Mouse (Mus musculus) adrenal gland, adult 18-20 months (tissue): ENCODE data around the gene Tagap1. TPM values are rescaled to one million over a fixed set of nuclear protein-coding genes. Genes with fewer than 3 reads are reported as not detected.
"Not testable (repeated sequence)": the region's sequence is repeated elsewhere in the genome, so short reads cannot be mapped to it uniquely, and the experiment has no call there.

Source experiments
- DNase-seq, 2 experiments: peaks; one replicate each; pipeline ENCODE4 v3.0.0; 2021 to 2022; ENCODE audit warnings: low spot score in 2 of 2
- long read RNA-seq, 2 experiments: library from polyadenylated mRNA; stranded (forward); transcript quantifications; one replicate each; pipeline ENCODE4 v2.0.0; 2021
- total RNA-seq, 2 experiments: library from RNA; stranded (reverse); gene quantifications; 1 replicate in 1 of 2; 2 replicates in 1 of 2; pipeline ENCODE4 v1.2.3; 2021

Gene Tagap1
- total RNA-seq = 10 to 100 TPM; 18.4 to 18.9 TPM
- long read RNA-seq, experiment 1, partial matches to known transcripts = 14 of 15 reads
- long read RNA-seq, experiment 1, other reads (novel, unspliced or antisense) = 1 of 15 reads
- long read RNA-seq, experiment 2, partial matches to known transcripts = 22 of 25 reads
- long read RNA-seq, experiment 2, other reads (novel, unspliced or antisense) = 3 of 25 reads

- DNase-seq = peak; percentile 39 to 53
These were observed at the start of gene Tagap1 for GRCm38 (mm10) chr17:6960776-6961175. Gene Tagap1, minus strand, starts transcription at chr17:6961156.

- DNase-seq = not testable (repeated sequence)
These were observed 48.9 kb upstream of the Tagap1 start for GRCm38 (mm10) chr17:7009901-7010300.

GRCm38 (mm10) chr17:7009440-7009839 lies 48.5 kb upstream of the Tagap1 start:
- DNase-seq = not testable (repeated sequence)

GRCm38 (mm10) chr17:7008885-7009284 lies 47.9 kb upstream of the Tagap1 start:
- DNase-seq = not testable (repeated sequence)

DNA sequence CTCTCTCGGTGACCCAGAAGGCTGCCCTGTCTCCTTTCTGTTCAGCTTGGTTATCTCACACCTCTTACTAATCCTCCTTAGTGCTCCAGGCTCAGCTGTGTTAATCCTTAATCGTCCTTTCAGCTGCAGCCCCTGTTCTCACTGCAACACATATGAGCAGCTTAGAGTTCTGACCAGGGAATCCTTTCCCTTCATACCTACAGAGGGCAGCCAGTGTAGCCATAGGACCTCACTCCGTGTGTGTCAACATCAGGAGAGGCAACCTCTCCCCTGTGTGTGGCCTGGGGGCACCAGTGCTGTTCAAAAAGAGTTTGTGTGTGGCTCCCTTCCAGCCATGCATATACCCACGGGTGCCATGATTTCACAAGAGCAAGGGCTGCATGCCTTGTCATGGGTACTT lies 44.7 kb upstream of the Tagap1 start:
- DNase-seq = not testable (repeated sequence)

DNA sequence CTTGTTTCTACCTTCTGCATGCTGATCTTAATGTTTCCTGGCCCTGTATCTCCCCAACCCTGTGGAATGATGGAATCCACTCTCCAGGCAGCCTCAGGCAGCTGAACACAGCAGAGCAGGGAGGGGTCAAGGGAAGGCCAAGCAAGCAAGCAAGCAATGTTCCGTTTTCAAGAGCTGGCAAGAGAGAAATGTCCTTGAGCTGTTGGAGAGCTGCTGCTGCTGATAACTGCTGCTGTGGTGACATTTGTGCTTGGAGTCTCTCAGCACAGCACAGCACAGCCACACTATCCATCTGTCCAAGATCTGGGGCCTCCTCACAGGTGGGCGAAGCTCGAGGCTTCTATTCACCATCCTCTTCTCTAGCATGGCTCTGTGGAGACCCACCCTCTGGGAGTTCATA lies 42.4 kb upstream of the Tagap1 start:
- DNase-seq = not testable (repeated sequence)

DNA sequence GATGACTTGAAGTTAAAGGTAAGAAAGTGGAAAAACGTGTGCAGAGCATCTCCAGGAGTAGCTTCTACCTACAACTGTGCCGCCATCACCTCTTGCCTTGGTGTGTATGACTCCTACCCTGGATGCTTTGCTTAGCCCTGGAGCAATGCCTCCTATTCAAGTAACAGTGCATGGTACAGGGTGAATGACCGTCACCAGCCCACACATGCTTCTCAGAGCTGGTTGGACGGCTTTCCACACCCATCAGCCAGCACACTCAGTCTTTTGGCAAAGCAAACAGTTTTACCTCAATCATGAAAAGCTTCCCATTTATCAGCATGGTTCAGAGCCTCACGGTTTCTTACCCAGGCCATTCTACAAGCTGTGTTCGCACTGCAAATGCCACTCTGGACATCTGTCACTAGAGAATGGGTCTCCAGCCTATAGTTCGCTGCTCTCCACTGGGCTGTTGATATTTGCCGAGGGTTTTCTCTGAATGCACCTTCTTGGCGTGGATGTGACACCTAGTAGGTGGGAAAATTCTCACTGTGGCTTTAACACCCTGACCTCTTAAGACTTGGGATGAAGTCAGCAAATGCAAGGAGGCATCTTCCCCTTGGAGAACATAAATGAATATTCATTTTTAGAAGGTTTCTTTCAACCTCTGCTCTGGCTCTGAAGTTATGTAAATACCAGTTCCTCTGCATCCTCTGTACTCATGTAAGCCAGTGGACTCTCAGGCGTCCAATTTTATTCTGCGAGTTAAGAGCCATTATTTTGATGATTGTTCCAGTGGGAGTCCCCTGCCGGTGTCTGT lies 41.0 kb upstream of the Tagap1 start:
- not testable (repeated sequence) for DNase-seq

DNA sequence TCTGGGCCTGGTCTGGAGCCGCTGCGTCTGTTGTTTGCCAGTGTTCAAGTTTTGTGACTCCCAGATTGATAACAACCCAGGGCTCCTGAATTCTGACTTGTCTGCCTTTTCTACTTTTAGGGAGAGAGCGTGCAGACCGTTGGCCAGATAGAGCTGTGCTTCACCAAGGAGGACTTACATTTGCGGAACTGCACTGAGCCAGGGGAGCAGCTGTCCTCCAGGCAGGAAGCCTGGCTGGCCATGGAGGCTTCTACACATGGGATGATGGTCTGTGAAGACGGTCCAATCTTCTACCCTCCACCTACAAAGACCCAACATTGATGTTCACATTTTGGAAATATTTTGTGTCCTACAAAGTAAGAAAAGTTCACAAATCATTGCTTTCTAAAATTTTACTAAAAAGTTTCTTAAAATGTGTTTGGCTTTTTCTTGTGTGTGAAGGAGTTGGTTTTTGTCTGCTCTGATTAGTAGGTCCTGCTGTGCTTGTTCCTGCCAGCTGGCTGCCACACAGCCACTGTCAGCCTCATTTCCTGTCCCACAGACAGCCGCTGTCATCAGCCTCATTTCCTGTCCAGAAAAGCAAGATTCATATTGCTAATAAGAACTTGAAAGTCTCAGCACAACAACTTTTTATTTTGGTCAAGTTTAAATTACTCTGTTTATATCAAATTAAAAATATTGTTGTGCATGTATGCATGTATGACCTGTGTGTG lies 37.0 kb upstream of the Tagap1 start:
- DNase-seq = not testable (repeated sequence)

GRCm38 (mm10) chr17:6996826-6997225 lies 35.9 kb upstream of the Tagap1 start:
- DNase-seq = not testable (repeated sequence)

DNA sequence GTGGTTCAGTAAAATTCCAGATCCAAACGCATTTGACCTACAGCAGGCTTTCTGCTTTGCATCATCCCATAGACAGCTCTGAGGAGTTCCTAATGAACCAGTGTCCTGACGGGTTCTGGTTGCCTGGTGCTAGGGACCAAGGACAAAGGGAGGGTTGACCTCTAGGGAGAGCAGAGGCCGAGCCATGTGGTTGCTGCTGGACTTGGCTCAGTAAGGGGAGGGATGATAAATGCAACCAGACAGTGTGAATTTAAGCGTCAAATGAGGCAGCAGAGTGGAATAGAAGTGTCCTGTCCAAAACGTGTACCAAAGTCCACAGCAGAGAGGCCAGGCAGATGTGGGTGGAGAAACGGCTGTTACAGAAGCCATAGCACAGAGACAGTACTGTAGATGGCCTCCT lies 34.5 kb upstream of the Tagap1 start:
- not testable (repeated sequence) for DNase-seq

GRCm38 (mm10) chr17:6986118-6986517 lies 25.2 kb upstream of the Tagap1 start:
- DNase-seq = not testable (repeated sequence)

DNA sequence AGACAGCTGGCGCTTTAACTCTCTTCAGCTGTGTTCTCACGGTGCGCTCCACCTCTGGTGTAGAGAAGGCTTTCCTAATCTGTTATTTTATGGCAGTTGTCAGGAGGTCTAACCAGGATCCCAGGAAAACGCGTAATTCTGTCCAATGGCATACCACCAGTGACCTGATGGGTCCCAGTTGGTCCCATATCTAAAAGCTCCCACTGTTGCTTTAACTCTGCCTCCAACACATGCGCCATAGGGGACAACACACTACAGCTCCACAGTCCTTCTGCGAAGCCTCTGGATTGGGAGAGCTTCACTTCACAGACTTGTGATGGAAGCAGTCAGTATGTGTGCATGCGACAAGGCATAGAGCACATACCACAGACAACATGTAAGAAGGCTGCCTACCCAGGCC lies 19.2 kb upstream of the Tagap1 start:
- not testable (repeated sequence) for DNase-seq

DNA sequence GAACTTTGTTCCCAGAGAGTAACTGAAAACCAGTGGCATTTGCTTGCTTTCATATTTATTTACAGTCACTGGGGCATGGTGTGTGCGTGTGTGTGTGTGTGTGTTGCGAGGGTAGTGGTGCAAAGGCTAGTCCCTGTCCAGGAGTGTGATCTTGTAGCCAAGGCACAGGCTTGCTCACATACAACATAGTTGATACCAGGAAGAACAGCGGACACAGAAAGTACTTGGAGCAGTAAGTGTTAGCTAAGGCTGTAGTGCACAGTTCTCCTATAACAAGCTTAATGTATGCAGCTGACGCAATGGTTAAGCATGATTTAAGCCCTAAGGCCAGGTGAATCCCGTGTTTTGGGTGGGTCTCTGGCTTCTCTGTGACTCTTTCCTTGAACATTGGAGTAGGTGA lies 18.4 kb upstream of the Tagap1 start:
- DNase-seq = not testable (repeated sequence)

DNA sequence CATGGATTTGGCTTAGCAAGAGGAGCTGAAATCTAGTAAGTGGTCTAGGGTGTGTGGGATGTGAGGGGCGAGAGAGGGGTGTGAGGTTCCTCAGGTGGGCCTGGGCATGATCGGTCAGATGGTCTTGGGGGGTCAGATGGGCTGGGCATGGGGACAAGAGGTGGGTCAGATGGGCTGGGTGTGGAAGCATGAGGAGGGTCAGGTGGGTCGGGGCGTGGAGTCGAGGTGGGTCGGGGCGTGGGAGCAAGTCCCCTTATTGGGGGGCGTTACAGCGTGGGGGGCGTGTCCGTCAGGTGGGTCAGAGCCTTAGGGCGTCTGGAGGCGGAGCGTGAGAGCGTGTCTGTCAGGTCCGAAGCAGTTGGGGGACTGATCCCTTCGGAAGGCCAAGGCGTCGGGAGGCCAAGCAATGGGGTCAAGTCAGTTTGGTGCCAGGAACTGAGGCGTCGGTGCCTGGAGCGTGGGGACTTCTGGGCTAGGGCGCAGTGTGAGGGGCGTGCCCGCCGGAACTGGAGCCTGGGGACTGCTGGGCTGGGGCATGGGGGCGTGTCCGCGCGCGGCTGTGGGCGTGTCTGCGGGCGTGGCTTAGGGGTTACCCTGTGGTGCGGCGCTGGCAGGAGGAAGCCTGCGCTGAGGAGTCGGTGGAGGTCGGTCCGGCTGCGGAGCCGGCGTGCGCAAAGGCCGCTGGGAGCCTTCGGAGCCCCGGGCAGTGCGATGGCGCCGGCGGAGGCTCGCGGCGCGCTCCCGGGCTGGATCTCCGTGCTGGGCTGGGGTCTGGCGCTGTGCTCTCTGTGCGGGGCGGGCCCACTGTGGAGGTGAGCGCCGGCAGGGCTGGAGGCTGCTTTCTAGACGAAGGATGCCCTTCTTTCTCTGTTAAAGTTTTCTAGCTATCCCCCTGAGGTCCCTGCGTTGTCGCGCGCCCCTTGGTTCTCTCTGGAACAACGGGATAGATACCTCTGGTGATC lies 17.6 kb upstream of the Tagap1 start, which contains the start of gene Gm49721:
Gene Gm49721 (plus strand): TSS at position 618 of the 962 bp plus-strand sequence.
- DNase-seq = peak; percentile 59 to 67

- not testable (repeated sequence) for DNase-seq
These were observed 14.0 kb upstream of the Tagap1 start for GRCm38 (mm10) chr17:6974985-6975384.

DNA sequence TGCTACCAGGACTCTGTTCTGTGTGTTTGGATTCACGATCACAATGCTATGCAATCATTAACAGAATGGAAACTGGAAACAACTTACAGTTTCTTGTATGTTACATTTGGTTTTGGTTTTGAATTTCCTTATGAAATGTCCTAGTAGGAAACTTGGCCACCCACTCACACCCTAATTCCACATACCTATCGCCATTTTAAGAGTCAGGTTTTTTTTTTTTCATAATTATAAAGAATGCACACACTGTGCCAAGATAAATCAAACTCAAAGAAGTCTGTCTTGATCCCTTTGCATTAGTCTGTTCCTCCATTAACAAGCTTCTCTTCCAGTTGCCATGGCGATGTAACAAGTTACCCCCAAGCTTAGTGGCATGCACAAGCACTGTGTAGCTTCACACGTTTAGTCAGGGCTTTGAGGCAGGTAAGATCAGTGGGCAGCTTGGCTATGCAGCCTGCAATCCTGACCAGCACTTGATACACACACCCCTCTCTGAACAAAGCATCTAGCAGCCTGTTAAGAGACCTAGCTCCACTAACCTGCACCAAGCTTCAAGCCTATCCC lies 12.0 kb upstream of the Tagap1 start:
- DNase-seq = not testable (repeated sequence)

DNA sequence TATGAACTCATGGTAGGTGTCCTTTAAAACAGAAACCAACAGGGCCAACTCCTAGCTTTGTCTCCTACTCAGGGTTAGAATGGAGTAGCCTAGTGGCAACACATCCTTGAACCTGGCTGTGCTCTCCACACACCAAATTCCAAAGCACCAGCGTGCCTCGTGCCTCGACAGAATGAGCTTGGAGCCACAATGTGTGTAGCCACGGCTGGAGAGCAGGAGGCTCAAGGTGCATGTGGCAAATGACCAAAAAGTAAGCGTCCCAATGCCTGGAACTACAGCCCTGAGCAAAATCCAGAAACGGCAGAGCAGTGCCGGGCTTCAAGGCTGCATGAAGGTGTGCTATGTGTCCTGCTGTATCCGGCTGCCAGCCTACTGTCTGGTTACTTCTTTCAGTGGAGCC lies 10.3 kb upstream of the Tagap1 start:
- not testable (repeated sequence) for DNase-seq

GRCm38 (mm10) chr17:6970334-6970733 lies 9.4 kb upstream of the Tagap1 start, which contains the start of gene Rnaset2b:
Gene Rnaset2b, plus strand, starts transcription at chr17:6970634.
- not testable (repeated sequence) for DNase-seq

- DNase-seq = not testable (repeated sequence)
These were observed 6.7 kb upstream of the Tagap1 start for GRCm38 (mm10) chr17:6967673-6968072.

DNA sequence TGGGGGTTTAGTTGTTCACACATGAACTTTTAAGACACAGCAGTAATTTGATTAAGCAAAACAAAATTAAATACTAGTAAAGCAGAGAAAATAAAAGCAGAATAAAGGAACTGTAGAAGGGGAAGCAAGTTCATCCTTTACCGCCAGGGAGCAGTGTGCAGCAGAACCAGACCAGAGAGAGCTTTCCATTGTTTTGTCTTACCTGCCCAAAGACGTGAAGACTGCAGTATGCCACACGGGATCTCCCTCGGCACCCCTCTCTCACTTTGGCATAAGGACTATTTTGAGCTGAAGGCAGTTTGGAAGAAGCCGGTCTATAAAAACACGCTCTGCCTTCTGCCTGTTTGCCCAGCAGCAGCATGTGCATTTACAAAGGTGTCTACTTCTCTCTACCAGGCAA lies 4.4 kb upstream of the Tagap1 start:
- DNase-seq = not testable (repeated sequence)
